Comparison of ENCODE assay signal across 7 mouse cellular contexts in the genomic region with DNA sequence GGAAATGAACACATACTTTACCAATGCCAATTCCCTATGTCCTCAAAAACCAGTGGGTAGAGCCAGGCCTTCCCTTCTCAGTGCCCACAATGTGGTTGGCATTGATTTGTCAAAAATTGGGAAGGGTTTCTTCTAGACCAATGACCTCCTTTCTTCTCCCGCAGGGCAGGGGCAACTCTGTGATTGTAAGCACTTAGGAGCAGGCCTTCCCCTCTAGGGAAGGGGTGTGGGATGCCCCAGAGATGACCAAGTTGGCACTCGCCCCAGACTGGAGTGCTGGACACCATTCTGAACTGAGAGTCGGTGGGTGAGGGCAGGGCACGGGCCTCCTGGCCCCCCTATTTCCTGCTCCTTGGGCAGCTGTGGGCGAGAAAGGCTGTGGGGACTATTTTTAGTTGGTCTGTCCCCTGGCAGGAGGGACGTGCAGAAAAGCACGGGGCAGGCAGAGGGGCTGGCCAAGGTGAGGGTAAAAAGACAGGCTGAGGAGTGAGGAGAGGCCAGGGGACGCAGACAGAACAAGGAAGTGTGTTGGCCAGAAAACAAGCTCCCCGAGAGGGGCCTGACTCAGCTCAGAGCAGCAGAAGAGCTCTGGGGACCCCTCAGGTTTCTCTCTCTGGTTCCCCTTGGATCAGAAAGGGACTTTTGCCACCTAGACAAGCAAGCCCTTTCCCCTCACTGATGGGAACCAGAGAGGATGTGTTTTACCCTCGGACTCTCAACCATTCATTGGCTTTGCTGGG. TPM values are rescaled to one million over a fixed set of nuclear protein-coding genes. Genes with fewer than 3 reads are reported as not detected.
DNase-seq lines count a peak whose midpoint lies in the region; ATAC-seq and TF ChIP-seq lines count a peak whose summit lies in the region.

No protein-coding gene starts in this region.

- no peak for ATAC-seq in midbrain, postnatal 0 days (ENCODE audit: low FRiP score)
- no peak for ATAC-seq in embryonic facial prominence, embryonic 14.5 days (ENCODE audit: low read depth)
- ATAC-seq in hindbrain, embryonic 16.5 days: no peak; the same call in 1 of the 2 replicates
- no peak for ATAC-seq in midbrain, embryonic 14.5 days (ENCODE audit: low FRiP score, low TSS enrichment)
- ATAC-seq in monocyte, adult 5-6 weeks (replicated peaks; ENCODE audit: insufficient number of reproducible peaks, low FRiP score, low TSS enrichment, poor library complexity, severe bottlenecking): no peak

- no peak overlapping the region for H3K4me3 ChIP-seq in midbrain, embryonic 10.5 days
- no peak overlapping the region for H3K4me3 ChIP-seq in midbrain, postnatal 0 days (ENCODE audit: low read depth, low read length)
- H3K4me3 ChIP-seq in embryonic facial prominence, embryonic 14.5 days (ENCODE audit: low read depth, low read length): no peak overlapping the region
- no peak overlapping the region for H3K4me3 ChIP-seq in hindbrain, embryonic 16.5 days (ENCODE audit: low read length)
- H3K4me3 ChIP-seq in midbrain, embryonic 14.5 days (replicated peaks; ENCODE audit: low read depth, low read length): no peak overlapping the region

- H3K27me3 ChIP-seq in midbrain, embryonic 10.5 days (ENCODE audit: low read depth, poor library complexity, severe bottlenecking): peaks cover 65% of the 10 kb centered on the region
- H3K27me3 ChIP-seq in midbrain, postnatal 0 days (ENCODE audit: insufficient read depth, low read length): 0 out of 2 replicates have a peak, but pooled peaks cover 3% of the 10 kb centered on the region
- H3K27me3 ChIP-seq in embryonic facial prominence, embryonic 14.5 days (replicated peaks; ENCODE audit: control insufficient read depth, insufficient read depth, low read length): no peaks in the 10 kb centered on the region
- no peaks in the 10 kb centered on the region for H3K27me3 ChIP-seq in hindbrain, embryonic 16.5 days (replicated peaks; ENCODE audit: control insufficient read depth, insufficient read depth, low read length)
- 0 out of 2 replicates have a peak, but pooled peaks cover 7% of the 10 kb centered on the region for H3K27me3 ChIP-seq in midbrain, embryonic 14.5 days (ENCODE audit: control insufficient read depth, insufficient read depth, low read length)

- no peak for TF ChIP-seq CTCF in midbrain, postnatal 0 days (IDR thresholded peaks at IDR 0.05)

- H3K9me3 ChIP-seq in midbrain, embryonic 10.5 days (replicated peaks): no peaks in the 10 kb centered on the region
- no peaks in the 10 kb centered on the region for H3K9me3 ChIP-seq in midbrain, postnatal 0 days (ENCODE audit: low read length)
- H3K9me3 ChIP-seq in embryonic facial prominence, embryonic 14.5 days (ENCODE audit: control insufficient read depth, low read length): no peaks in the 10 kb centered on the region
- no peaks in the 10 kb centered on the region for H3K9me3 ChIP-seq in hindbrain, embryonic 16.5 days (ENCODE audit: control insufficient read depth, low read length)
- no peaks in the 10 kb centered on the region for H3K9me3 ChIP-seq in midbrain, embryonic 14.5 days (ENCODE audit: control insufficient read depth, low read length)

- no peaks in the 10 kb centered on the region for H3K36me3 ChIP-seq in midbrain, embryonic 10.5 days
- H3K36me3 ChIP-seq in midbrain, postnatal 0 days (ENCODE audit: insufficient read depth, low read length): no peaks in the 10 kb centered on the region
- H3K36me3 ChIP-seq in embryonic facial prominence, embryonic 14.5 days (ENCODE audit: control insufficient read depth, insufficient read depth, low read length): peaks cover 4% of the 10 kb centered on the region; the same call in 1 of the 2 replicates
- no peaks in the 10 kb centered on the region for H3K36me3 ChIP-seq in hindbrain, embryonic 16.5 days (ENCODE audit: control insufficient read depth, insufficient read depth, low read length)
- H3K36me3 ChIP-seq in midbrain, embryonic 14.5 days (ENCODE audit: control insufficient read depth, insufficient read depth, low read length): no peaks in the 10 kb centered on the region

- H3K9ac ChIP-seq in midbrain, postnatal 0 days (replicated peaks; ENCODE audit: low read length, poor library complexity, severe bottlenecking): no peak overlapping the region
- peak overlapping the region; percentile 35; the same call in 1 of the 2 replicates for H3K9ac ChIP-seq in embryonic facial prominence, embryonic 14.5 days (ENCODE audit: low read depth, low read length)
- H3K9ac ChIP-seq in hindbrain, embryonic 16.5 days (ENCODE audit: low read depth, low read length): 0 out of 2 replicates have a peak overlapping the region, but pooled peaks have one; percentile 30
- no peak overlapping the region for H3K9ac ChIP-seq in midbrain, embryonic 14.5 days (replicated peaks; ENCODE audit: low read length)

- 61% methylated on average over 10 of the region's 10 CpGs for WGBS in midbrain, embryonic 10.5 days
- WGBS in midbrain, postnatal 0 days: 60% methylated on average over 10 of the region's 10 CpGs
- 33% methylated on average over 9 of the region's 10 CpGs for WGBS in embryonic facial prominence, embryonic 14.5 days
- WGBS in hindbrain, embryonic 16.5 days: 31% methylated on average over 10 of the region's 10 CpGs
- 58% methylated on average over 10 of the region's 10 CpGs for WGBS in midbrain, embryonic 14.5 days

- peaks cover 75% of the 10 kb centered on the region for H3K4me1 ChIP-seq in midbrain, embryonic 10.5 days
- H3K4me1 ChIP-seq in midbrain, postnatal 0 days (ENCODE audit: insufficient read depth, low read length): peaks cover 21% of the 10 kb centered on the region; the same call in 1 of the 2 replicates
- peaks cover 91% of the 10 kb centered on the region for H3K4me1 ChIP-seq in embryonic facial prominence, embryonic 14.5 days (ENCODE audit: control insufficient read depth, insufficient read depth, low read length)
- peaks cover 63% of the 10 kb centered on the region for H3K4me1 ChIP-seq in hindbrain, embryonic 16.5 days (ENCODE audit: control insufficient read depth, insufficient read depth, low read depth, low read length)
- peaks cover 62% of the 10 kb centered on the region for H3K4me1 ChIP-seq in midbrain, embryonic 14.5 days (ENCODE audit: control insufficient read depth, insufficient read depth, low read length)

- no peak overlapping the region for H3K4me2 ChIP-seq in midbrain, postnatal 0 days (ENCODE audit: low read depth, low read length, poor library complexity, severe bottlenecking)
- H3K4me2 ChIP-seq in embryonic facial prominence, embryonic 14.5 days (ENCODE audit: low read depth, low read length): peak overlapping the region; percentile 84
- H3K4me2 ChIP-seq in hindbrain, embryonic 16.5 days (ENCODE audit: low read length): no peak overlapping the region
- no peak overlapping the region for H3K4me2 ChIP-seq in midbrain, embryonic 14.5 days (ENCODE audit: low read length)

- H3K27ac ChIP-seq in midbrain, embryonic 10.5 days (replicated peaks): peak overlapping the region; percentile 75
- H3K27ac ChIP-seq in midbrain, postnatal 0 days (ENCODE audit: low read depth, low read length): no peak overlapping the region
- H3K27ac ChIP-seq in embryonic facial prominence, embryonic 14.5 days (replicated peaks; ENCODE audit: low read depth, low read length): peak overlapping the region; percentile 84
- H3K27ac ChIP-seq in hindbrain, embryonic 16.5 days (ENCODE audit: low read depth, low read length): peak overlapping the region; percentile 58
- 0 out of 2 replicates have a peak overlapping the region, but pooled peaks have one; percentile 42 for H3K27ac ChIP-seq in midbrain, embryonic 14.5 days (replicated peaks; ENCODE audit: low read depth, low read length)

- DNase-seq in midbrain, embryonic 10.5 days (ENCODE audit: low spot score): no peak
- DNase-seq in midbrain, postnatal 0 days (ENCODE audit: low spot score): no peak
- no peak for DNase-seq in embryonic facial prominence, embryonic 14.5 days (ENCODE audit: low spot score)
- DNase-seq in midbrain, embryonic 14.5 days: no peak
- DNase-seq in B cell, adult 2 months: no peak

RNA-seq across cellular contexts. Expression of a gene that starts 3.3 kb away (rescaled TPM):
- 15.5 and 16.1 TPM in 2 replicates for polyA plus RNA-seq in midbrain, embryonic 10.5 days (2016; fragmentation: Nextera tagmentation; extraction: Ambion mirVana)
- 14.3 and 20.4 TPM in 2 replicates for total RNA-seq in midbrain, postnatal 0 days (2014; rRNA removed)
- 8.2 and 8.7 TPM in 2 replicates for polyA plus RNA-seq in midbrain, postnatal 0 days (2015; fragmentation: Nextera tagmentation; extraction: Ambion mirVana)
- 46.4 and 50.3 TPM in 2 replicates for polyA plus RNA-seq in embryonic facial prominence, embryonic 14.5 days (2014; fragmentation: Nextera tagmentation; extraction: Ambion mirVana)
- polyA plus RNA-seq in hindbrain, embryonic 16.5 days (2015; fragmentation: Nextera tagmentation; extraction: Ambion mirVana): 12.1 and 16.7 TPM in 2 replicates
- 8.8 and 11.0 TPM in 2 replicates for polyA plus RNA-seq in midbrain, embryonic 14.5 days (2014; fragmentation: Nextera tagmentation; extraction: Ambion mirVana)
- total RNA-seq in monocyte, adult 5-6 weeks (2017): 61.0 to 76.9 TPM (median 62.9 TPM) in 3 replicates

RNA-seq across cellular contexts. Expression of a gene that starts 23.3 kb away (rescaled TPM):
- 53.3 and 67.8 TPM in 2 replicates for polyA plus RNA-seq in midbrain, embryonic 10.5 days (2016; fragmentation: Nextera tagmentation; extraction: Ambion mirVana)
- total RNA-seq in midbrain, postnatal 0 days (2014; rRNA removed): 0.19 and 0.44 TPM in 2 replicates
- 0.52 and 0.65 TPM in 2 replicates for polyA plus RNA-seq in midbrain, postnatal 0 days (2015; fragmentation: Nextera tagmentation; extraction: Ambion mirVana)
- polyA plus RNA-seq in embryonic facial prominence, embryonic 14.5 days (2014; fragmentation: Nextera tagmentation; extraction: Ambion mirVana): 22.7 and 23.0 TPM in 2 replicates
- 4.6 and 6.3 TPM in 2 replicates for polyA plus RNA-seq in hindbrain, embryonic 16.5 days (2015; fragmentation: Nextera tagmentation; extraction: Ambion mirVana)
- polyA plus RNA-seq in midbrain, embryonic 14.5 days (2014; fragmentation: Nextera tagmentation; extraction: Ambion mirVana): 2.5 and 5.6 TPM in 2 replicates
- 0.67 to 1.7 TPM (median 0.75 TPM) in 3 replicates for total RNA-seq in monocyte, adult 5-6 weeks (2017)

RNA-seq across cellular contexts. Expression of a gene that starts 51.9 kb away (rescaled TPM):
- polyA plus RNA-seq in midbrain, embryonic 10.5 days (2016; fragmentation: Nextera tagmentation; extraction: Ambion mirVana): 0.16 TPM in 1 of 2 replicates, not detected in the other
- total RNA-seq in midbrain, postnatal 0 days (2014; rRNA removed): 3.0 and 5.1 TPM in 2 replicates
- polyA plus RNA-seq in midbrain, postnatal 0 days (2015; fragmentation: Nextera tagmentation; extraction: Ambion mirVana): 4.5 and 5.1 TPM in 2 replicates
- 0.34 and 0.56 TPM in 2 replicates for polyA plus RNA-seq in embryonic facial prominence, embryonic 14.5 days (2014; fragmentation: Nextera tagmentation; extraction: Ambion mirVana)
- 2.0 and 3.0 TPM in 2 replicates for polyA plus RNA-seq in hindbrain, embryonic 16.5 days (2015; fragmentation: Nextera tagmentation; extraction: Ambion mirVana)
- polyA plus RNA-seq in midbrain, embryonic 14.5 days (2014; fragmentation: Nextera tagmentation; extraction: Ambion mirVana): 0.70 and 2.0 TPM in 2 replicates
- not detected in 3 replicates for total RNA-seq in monocyte, adult 5-6 weeks (2017)

Comparison
In these comparisons a context has a peak if more than half of its experiments do, and no peak if none do; other contexts are left out.
1. H3K9ac ChIP-seq: peak in embryonic facial prominence, embryonic 14.5 days (single experiment) and hindbrain, embryonic 16.5 days (single experiment); none in midbrain, postnatal 0 days (single experiment) and midbrain, embryonic 14.5 days (single experiment).